Mouse (Mus musculus) induced T-regulatory cell, adult 2 months (primary cell): Measurements from ENCODE around the gene Ttyh2.

Experiments used
- DNase-seq: peaks from one replicate; pipeline ENCODE4 v3.0.0-alpha.2; 2012; ENCODE audit warnings: low read depth

Ttyh2 gene

DNA sequence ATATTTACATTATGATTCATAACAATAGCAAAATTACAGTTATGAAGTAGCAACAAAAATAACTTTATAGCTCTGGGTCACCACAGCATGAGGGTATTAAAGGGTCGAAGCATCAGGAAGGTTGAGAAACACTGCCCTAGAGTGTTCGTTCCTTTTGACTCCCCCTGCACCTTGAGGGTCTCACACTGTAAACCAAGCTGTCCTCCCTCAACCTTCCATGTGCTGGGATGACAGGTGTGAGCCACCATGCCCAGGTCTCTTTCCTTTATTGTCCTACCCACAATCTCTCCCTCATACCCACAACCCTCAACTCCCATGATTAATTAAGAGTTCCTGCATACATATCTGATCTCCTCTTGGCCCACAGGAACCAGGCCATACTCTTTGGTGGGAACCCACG lies 36.2 kb downstream of the Ttyh2 start:
- DNase-seq: no peak

DNA sequence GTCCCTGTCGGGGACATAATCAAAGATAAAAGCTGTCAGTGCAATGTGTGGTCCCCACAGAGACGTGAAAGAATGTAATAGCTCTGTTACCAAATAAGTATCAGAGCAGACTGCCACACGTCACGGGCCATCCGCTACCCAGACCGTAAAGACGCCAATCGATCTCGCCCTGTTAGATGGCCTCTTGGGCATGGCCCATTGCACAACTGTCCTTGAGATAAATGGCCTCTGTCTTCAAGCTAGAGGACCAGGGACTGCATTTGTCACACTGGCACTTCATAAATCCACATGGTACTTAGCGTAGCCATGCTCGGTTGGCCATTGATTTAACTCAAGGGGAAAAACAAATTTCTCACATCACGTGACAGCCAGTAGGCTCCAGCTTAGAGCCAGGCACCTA lies 36.6 kb downstream of the Ttyh2 start:
- no peak for DNase-seq

DNA sequence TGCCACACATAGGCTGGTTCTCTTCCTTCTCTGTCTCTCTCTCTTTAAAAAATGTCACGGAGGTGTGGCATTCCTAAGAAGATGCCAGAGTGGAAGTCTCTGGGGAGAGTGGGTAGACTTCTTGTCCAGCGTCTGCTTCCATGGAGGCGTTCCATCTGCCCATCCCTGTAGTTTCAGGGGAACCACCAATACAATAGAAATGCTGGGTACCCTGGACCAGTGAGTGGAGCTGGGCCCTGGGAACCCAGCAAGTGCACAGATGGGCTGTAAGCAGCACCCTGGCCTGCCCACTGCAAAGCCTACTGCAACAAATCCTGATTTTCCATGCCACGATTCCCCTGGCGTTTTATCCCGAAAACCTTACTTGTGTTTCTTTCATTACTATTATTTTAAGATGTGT lies 39.3 kb downstream of the Ttyh2 start:
- DNase-seq: no peak

DNA sequence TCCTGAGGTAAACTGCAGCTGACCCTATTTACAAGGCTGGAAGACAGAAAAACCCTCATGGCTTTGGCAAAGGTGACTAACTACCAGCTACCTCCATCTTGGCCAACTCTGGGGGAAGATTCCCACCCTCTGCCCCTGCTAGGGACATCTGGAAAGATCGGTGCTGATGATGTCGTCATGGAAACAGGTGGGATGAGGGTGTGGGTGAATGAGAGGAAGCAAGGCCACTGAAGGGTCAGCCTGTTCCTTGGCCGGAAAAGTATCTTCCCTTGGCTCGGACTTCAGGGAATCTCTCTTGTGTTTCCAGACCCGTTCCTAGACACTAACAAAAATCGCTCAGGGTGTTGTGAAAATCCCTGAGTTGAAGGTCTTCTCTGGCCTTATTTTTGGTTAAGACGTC lies 40.3 kb downstream of the Ttyh2 start:
- DNase-seq: no peak

DNA sequence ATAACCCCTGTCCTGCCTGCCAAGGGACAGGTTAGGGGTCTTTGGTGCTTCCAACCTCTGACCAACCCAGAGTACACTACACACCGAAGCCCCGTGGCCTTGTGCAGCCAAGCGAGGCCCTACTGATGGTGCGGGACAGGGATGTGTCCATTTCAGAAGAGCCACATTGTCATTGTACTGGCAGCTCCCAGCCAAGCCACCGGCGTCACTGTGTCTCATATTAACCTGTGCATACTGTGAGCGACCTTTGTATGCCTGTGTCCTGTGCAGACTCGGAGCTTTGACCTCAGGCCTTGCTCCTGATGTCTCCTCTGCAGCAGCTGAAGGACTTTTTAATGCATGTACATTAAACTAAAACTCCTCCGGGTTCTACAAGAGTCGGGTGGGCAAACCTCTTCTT lies 45.3 kb downstream of the Ttyh2 start:
- no peak for DNase-seq

DNA sequence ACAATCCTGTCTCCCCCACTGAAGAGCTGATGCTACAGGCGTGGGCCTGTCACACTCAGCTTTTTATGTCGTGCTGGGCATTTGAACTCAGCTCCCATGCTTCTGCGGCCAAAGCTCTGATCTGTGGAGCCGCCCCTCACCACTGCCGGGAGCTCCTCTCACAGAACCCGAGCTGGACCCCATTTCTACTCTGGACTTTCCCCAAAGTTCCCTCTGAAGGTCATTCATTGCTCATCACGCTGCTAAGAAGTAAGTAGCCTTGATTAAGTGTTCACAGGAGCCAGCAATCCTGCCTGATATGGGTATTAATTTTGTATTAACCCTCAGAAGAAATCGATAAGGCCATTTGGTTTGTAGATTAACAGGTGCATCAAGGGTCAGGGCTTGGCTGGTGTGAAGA lies 47.2 kb downstream of the Ttyh2 start:
- no peak for DNase-seq

DNA sequence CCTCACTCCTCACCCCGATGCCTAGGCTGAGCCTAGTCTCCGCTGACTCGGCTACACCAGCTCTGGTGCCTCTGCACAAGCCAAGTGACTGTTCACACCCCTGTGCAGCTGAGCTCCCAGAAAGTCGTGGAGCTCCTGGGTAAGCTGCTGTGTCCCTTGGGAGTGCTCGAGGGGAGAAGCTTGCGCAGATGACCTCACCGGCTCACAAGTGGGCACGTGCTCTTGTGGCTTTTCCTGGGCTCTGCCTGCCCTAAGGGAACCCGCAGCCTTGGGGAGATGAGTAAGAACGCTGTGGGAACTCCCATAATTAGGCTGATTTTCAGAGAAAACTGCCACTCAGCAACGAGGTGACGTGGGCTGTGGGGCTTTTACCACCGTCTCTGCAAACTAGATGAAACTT lies 47.8 kb downstream of the Ttyh2 start:
- no peak for DNase-seq

DNA sequence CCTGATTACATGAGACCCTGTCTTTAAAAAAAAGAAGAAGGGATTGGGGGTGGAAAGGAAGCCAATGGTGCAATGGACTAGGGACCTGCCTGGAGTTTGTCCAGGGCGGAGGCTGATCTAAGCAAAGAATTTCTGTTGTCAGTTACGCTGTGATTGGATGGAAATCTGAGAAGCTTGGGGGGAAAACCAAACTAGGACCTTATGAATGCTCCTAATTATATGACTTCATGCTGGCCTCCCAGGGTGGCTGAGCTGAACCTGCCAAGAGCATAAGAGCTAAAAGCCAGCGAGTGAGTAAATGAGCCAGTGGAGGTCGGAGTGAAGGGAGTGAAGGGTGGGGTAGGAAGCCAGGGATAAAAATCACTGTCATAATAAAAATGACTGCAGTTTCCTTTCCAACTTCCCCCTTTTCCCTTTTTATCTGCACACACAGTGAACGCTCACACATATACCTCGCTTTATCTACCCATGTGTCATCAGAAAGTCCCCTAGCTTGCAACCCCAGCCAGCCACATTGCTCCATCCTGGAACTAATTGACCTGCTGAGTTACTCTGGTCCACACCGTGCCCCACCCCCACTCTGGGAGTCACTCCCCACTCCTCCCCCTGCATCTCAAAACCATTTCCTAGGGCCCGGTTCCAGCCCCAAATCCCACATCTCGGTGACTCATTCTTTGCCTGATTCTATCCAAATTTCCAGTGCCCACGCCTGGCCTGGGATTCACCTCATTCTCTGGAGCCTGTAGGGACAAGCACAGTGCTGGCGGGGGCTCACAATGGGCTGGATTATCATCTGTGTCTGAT lies 49.8 kb downstream of the Ttyh2 start:
- DNase-seq: no peak

DNA sequence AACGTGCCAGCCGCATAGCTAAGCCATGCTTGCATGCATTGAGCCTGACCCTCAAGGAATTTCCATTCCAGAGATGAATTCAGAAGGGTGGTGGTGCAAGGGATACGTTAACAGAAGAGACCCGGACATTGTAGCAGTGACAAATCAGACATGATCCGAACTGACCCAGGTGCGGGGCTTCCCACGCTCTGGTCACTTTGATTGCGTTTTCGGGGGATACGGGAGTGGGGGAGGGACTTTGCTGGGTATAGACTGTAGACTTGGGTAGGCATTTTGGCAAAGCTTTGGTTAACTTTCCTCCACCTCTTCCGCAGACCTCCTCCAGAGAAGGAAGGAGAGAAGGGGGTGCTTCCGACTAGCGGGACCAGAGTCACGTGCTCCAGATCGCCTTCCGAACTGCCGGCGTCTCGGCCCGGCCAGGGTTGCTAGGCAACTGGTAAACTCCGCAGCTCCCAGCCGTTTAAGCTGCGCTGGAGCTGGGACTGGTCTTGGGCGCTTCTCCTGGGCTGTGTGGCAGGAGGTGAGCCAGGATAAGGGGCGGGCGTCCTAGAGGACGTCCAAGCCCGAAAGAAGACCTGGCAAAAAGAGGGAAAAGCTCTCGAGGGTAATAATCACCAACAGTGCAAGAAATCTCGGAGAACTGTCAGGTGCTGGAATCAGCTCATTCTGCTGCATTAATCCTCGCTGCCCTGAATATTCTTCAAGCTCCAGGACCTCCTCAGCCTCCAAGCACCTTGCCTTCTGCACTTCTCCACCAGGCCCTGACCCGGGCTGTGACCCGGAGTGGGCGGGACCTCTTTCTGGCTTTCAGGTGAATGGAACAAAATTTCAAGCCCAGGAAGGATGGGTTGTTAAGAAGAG lies 52.0 kb downstream of the Ttyh2 start, which contains the start of gene Dnaic2:
Gene Dnaic2, plus strand, starts transcription at position 444 of the 861 bp plus-strand sequence.
- no peak for DNase-seq

DNA sequence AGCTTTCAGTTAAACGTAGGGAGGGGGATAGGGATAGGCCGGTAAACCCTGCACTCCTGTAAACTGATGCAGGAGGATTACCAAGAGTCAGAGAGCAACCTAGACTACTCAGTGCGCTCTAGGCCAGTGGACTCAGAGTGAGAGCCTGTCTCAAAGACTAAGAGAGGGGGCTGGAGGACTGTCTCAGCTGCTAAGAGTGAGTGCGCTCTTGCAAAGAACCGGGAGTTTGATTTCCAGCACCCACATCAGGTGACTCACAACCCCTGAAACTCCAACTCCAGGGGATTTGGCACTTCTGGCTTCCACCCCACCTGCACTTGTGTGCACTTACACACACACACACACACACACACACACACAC lies 52.6 kb downstream of the Ttyh2 start:
- DNase-seq: no peak

DNA sequence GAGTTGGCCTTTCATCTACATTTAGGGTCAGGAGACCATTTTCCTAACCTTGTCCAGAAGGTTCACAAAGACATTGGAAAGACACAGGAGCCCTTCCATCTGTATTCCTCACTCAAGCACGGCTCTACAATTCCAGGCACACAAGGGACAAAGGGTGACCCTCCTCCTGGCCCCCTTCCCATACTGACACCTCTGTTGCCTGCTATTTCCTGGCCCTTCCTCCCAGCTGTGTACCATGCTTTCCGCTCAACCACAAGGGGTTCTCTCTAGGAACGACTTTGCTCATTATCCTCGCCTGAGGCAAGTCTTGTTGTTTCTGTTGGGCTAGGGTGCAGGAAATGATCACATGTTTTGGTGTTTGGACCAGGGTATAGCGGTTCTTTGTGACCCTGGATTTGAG lies 53.1 kb downstream of the Ttyh2 start:
- no peak for DNase-seq

DNA sequence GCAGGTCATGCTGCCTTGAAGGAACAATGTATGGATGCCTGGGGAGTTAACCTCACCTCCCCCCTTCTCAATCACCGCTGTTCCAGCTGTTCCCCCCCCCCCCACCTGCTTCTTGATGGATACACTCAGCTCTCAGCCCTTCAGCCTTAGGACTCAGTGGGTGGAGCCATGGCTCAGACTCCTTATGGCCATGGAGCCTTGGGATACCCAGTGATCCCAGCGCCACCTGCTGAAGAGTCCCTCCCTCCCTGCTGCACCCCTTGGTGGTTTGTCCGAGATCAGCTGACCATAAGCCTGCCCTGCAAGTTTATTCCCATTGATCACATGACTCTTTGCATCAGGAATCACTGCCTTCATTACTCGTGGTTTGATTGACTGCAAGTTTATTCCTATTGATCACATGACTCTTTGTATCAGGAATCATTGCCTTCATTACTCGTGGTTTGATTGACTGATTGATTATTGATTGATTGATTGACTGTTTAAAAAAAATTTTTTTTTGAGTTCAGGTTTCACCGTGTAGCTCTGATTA lies 54.7 kb downstream of the Ttyh2 start:
- no peak for DNase-seq

DNA sequence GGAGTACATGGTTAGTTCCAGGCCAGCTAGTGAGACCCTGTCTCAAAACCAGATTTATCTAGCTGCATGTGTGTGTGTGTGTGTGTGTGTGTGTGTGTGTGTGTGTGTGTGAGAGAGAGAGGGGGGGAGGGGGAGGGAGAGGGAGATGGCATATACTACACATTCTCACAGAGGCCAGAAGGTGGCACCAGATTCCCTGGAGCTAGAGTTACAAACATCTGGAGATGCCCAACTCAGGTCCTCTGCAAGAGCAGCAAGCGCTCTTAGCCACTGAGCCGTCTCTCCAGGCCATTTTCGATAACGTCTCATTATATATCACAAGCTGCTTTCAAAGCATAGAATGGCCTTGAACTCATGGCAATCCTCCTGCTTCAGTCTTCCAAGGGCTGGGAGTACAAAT lies 56.5 kb downstream of the Ttyh2 start:
- DNase-seq: no peak

DNA sequence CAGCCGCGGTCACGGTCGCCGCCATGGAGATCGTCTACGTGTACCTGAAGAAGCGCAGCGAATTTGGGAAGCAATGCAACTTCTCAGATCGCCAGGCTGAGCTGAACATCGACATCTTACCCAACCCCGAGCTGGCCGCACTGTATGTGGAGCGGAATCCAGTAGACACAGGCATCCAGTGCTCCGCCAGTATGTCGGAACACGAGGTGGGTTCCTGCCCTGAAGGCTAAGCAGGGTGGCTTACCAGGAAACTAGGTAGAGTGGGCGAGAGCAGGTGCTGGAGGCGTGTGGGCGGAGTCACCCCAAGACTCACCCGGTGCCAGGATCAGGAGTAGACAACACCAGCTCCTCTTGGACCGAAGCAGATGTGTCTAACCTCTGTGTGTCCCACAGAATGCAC lies 57.7 kb downstream of the Ttyh2 start:
- no peak for DNase-seq

DNA sequence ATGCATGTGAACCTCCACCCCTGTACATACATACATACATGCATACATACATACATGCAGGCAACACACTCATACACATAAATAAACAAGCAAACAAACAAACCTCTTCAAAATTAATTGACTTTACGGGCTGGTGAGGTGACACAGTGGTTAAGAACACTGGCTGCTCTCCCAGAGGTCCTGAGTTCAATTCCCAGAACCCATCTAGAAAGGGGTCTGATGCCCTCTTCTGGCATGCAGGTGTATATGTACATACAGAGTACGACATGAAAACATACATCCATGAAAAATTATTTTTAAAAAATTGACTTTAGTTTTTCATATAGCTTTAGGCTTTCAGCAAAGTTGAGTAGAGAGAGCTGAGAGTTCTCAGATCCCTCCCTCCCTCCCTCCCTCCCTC lies 60.9 kb downstream of the Ttyh2 start:
- DNase-seq: no peak

DNA sequence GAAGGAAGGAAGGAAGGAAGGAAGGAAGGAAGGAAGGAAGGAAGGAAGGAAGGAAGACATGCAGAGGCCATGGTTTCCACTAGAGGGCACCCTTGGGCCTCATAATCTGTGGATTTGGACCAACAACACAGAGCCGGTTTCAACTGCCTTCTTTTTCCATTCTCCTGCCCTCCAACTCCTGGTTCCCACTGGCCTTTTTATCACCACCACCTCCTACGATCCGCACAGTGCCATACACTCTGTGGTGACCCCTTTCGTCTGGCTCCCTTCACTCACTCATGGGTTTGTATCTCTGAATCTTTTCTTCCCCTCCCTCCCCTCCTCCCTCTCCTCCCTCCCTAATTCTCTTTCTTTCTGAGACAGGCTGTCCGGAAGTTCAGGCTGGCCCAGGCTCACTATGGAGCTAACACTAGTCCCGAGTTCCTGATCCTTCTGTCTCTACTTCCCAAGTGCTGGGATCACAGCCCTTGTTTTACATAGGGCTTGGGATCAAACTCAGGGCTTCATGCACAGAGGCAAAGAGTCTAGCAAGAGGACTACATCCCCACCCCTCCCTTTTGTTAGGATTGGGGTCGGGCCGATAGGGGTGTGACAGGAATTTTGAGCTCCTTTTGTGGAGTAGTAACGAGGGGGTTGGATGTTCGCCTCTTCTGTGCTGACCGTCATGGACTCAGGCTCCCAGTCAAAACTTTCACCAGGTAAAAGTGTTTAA lies 61.8 kb downstream of the Ttyh2 start:
- DNase-seq: peak; percentile 26

DNA sequence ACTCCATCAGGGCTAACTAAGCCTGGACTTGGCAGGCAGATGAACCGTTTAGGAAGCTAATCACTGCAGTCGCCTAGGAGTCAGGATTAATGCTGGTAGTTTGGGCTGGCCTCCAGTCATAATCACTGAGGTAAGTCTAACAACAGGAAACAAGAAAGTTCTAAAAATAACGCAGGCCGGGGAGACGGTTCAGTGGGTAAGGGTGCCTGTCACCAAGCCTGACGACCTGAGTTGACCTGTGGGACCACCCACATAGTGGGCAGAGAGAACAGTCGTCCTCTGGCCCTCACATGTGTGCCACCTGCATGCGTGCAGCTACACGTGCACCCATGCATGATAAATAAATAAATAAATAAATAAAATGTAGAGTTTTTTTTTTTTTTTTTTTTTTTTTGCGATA lies 65.4 kb downstream of the Ttyh2 start:
- DNase-seq: no peak

DNA sequence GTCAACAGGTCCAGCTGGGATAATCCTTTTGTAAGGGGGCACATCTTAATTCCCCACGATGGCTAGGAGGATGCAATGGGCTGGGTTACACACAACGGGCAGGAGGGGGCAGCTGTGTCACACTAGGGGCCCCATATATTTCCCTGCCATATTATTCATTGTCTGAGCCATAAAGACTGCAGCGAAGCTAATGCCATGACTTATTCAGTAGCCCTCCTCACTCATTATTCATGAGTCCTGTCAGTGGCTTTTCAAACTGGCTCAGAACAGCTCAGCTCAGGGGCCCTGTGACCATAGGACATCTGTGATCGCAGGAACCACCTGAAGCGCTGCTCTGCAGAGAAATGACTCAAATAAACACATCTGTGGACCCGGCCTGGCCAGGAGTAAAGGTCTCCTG lies 66.2 kb downstream of the Ttyh2 start:
- DNase-seq: no peak

DNA sequence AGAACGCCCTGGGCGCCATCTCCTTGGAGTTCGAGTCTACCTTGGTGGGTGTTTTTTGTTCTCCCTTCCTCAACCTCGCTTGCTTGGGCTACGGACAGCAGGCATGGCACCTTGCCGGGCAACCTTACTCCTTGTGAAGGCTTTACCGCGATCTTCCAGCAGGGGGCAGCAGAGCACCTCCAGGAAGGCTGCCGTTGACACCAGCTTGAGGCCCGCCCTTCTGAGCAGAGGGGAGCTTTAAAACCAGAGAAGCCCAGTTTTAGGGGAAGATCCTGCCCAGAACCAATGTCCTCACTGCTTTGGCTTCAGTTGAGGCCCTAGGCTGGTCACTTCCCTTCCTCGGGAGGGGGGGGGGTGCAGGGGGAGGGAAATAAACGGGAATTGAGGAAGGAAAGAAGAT lies 69.9 kb downstream of the Ttyh2 start:
- DNase-seq: peak; percentile 88

DNA sequence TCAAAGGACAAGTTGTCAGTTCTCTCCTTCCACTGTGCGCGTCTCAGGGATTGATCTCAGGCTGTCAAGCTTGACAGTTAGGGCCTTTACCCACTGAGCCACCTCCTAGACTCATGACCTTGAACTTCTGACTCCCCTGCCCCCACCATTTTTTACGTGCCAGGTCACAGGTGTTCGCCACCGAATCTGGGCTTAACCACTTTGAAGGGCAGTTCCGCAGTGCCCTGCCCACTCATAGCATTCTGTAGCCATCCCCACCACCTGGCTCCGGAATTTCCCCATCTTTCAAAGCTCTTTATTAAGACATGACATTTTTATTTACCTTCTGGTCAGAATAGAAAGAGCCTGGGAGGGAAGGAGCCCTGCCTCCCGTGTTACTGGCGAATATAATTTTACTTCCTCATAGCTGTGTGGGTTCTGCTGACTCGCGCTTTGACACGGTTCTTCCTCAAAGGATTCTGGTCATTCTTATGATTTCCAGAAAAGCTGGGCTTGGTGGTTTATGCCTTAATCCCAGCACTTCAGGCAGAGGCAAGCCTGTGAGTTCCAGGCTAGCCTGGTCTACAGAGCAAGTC lies 72.4 kb downstream of the Ttyh2 start:
- no peak for DNase-seq

DNA sequence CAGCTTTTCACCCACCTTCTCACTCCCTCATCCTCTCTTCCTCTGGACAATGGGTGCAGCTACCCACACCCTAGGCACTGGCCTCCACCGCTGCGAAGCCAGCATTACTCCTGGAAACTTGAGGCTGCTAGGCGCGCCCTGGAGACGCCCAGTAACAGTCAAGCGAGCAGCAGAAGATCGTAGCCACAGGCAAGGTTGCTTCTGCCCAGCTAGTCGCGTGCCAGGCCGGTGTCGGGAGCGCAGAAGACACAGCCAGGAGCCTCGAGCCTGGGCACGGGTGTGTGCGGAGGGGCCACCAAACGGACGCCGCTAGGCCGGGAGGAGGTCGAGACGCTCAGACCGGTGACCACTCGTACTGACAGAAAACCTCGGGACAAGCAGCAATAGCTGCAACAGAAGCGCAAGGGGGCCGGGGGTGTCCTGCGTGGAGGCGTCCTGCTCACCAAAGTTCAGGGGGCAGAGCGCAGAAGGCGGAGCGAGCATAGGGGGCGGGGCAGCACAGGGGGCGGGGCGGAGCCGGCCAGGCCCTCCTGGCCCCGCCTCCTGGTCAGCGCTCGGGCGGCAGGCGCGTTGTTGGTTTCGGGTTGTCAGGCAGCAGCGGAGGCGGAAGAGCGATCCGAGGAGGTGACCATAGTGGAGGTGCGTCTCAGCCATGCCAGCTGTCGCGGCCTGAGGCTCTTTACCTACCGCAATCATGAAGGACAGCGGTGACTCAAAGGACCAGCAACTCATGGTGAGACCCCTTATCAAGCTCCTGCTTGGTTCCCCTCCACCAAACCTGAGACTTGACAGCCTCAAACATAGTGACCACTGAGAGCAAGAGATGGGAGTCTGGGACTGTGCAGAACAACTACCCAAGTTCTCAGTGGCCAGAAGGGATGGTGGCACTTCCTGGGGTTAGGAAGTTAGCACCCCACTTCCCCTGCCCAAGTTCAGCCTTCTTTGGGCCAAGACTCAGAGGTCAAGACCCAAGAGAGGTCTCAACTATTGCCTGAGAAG lies 89.9 kb downstream of the Ttyh2 start, which contains the start of gene Kif19a:
Gene Kif19a, plus strand, starts transcription at position 569 of the 999 bp plus-strand sequence.
- DNase-seq: peak; percentile 58
